Mouse (Mus musculus) myocyte (in vitro differentiated cells): ENCODE data around the gene Lap3. TPM values are rescaled to one million over a fixed set of nuclear protein-coding genes. Genes with fewer than 3 reads are reported as not detected.

Source experiments
- H3K27me3 ChIP-seq: one replicate; pipeline ENCODE4 v1.6.1; 2011; ENCODE audit not compliant: control insufficient read depth, insufficient read depth, insufficient read length
- H3K36me3 ChIP-seq: one replicate; pipeline ENCODE4 v1.6.1; 2011; ENCODE audit not compliant: control insufficient read depth, insufficient read depth
- H3K4me2 ChIP-seq: one replicate; pipeline ENCODE4 v1.6.1; 2011; ENCODE audit warnings: low read depth, control low read depth
- H3K4me3 ChIP-seq: one replicate; pipeline ENCODE4 v1.5.1; 2011; ENCODE audit warnings: mild to moderate bottlenecking, control low read depth, moderate library complexity
- H3K79me2 ChIP-seq: one replicate; pipeline ENCODE4 v1.6.1; 2011; ENCODE audit not compliant: control insufficient read depth, insufficient read depth
- H3ac ChIP-seq: one replicate; pipeline ENCODE4 v1.6.1; 2011; ENCODE audit not compliant: control insufficient read depth, insufficient read length
- CEBPB ChIP-seq: IDR thresholded peaks from 2 replicates; pipeline ENCODE4 v1.6.1; 2011; ENCODE audit warnings: mild to moderate bottlenecking, moderate library complexity; ENCODE audit not compliant: poor library complexity, insufficient read depth, severe bottlenecking
- E2F4 ChIP-seq: IDR thresholded peaks from one replicate; pipeline ENCODE4 v1.6.1; 2011; ENCODE audit warnings: mild to moderate bottlenecking, control low read depth, moderate library complexity; ENCODE audit not compliant: insufficient read depth
- MAX ChIP-seq: IDR thresholded peaks from one replicate; pipeline ENCODE4 v1.6.1; 2011; ENCODE audit warnings: low read depth, mild to moderate bottlenecking, control low read depth
- MYOD1 ChIP-seq, 3 experiments: IDR thresholded peaks; one replicate each; pipeline ENCODE4 v1.6.1; 2011; ENCODE audit warnings: control low read depth in 2 of 3, low read depth in 2 of 3, mild to moderate bottlenecking in 2 of 3, moderate library complexity in 1 of 3; ENCODE audit not compliant: insufficient read length in 2 of 3, control insufficient read depth in 1 of 3
- MYOG ChIP-seq, 3 experiments: IDR thresholded peaks; one replicate each; pipeline ENCODE4 v1.6.1; 2011; ENCODE audit warnings: control low read depth in 2 of 3, low read depth in 2 of 3, mild to moderate bottlenecking in 2 of 3; ENCODE audit not compliant: insufficient read length in 2 of 3, control insufficient read depth in 1 of 3, insufficient read depth in 1 of 3
- POLR2A ChIP-seq: IDR thresholded peaks from one replicate; pipeline ENCODE4 v1.6.1; 2011; ENCODE audit warnings: low read depth, mild to moderate bottlenecking, control low read depth, moderate library complexity; ENCODE audit not compliant: insufficient read length
- POLR2AphosphoS2 ChIP-seq: IDR thresholded peaks from one replicate; pipeline ENCODE4 v1.6.1; 2011; ENCODE audit warnings: low read depth, control low read depth; ENCODE audit not compliant: insufficient read length
- REST ChIP-seq: IDR thresholded peaks from one replicate; pipeline ENCODE4 v1.6.1; 2011; ENCODE audit warnings: mild to moderate bottlenecking, control low read depth, moderate library complexity; ENCODE audit not compliant: insufficient read depth, insufficient read length
- SRF ChIP-seq: IDR thresholded peaks from one replicate; pipeline ENCODE4 v1.6.1; 2011; ENCODE audit warnings: low read depth; ENCODE audit not compliant: control insufficient read depth, insufficient read length
- TCF12 ChIP-seq: IDR thresholded peaks from one replicate; pipeline ENCODE4 v1.6.1; 2011; ENCODE audit warnings: mild to moderate bottlenecking, control low read depth; ENCODE audit not compliant: poor library complexity, insufficient read depth, severe bottlenecking
- TCF3 ChIP-seq: IDR thresholded peaks from one replicate; pipeline ENCODE4 v1.6.1; 2011; ENCODE audit warnings: low read depth, control low read depth; ENCODE audit not compliant: insufficient read length
- USF1 ChIP-seq: IDR thresholded peaks from one replicate; pipeline ENCODE4 v1.6.1; 2011; ENCODE audit warnings: low read depth, mild to moderate bottlenecking, control low read depth, moderate library complexity
- polyA plus RNA-seq: library from polyadenylated mRNA; unstranded; fragments of >200 nt; fragmentation: generic; extraction: Trizol; gene quantifications from one replicate; pipeline ENCODE4 v1.2.1, GENCODE M21; 2012; ENCODE audit warnings: missing spikeins

The Lap3 gene
- polyA plus RNA-seq, 1 experiment, result 70.5 TPM

- H3K27me3 ChIP-seq, result no peaks in the 10 kb centered on the region
- H3K36me3 ChIP-seq, result peaks cover 9% of the 10 kb centered on the region
- no peak overlapping the region for H3ac ChIP-seq
- peaks cover 12% of the 10 kb centered on the region for H3K79me2 ChIP-seq
- TF ChIP-seq REST (no peak), POLR2A (no peak), TCF3 (no peak), USF1 (no peak), MYOD1 (IDR thresholded peaks at IDR 0.05; ENCODE audit: control insufficient read depth in 1 of 3, insufficient read length in 2 of 3, low read depth in 2 of 3) (no peak), POLR2AphosphoS2 (no peak), MYOG (IDR thresholded peaks at IDR 0.05; ENCODE audit: control insufficient read depth in 1 of 3, insufficient read depth in 1 of 3, insufficient read length in 2 of 3, low read depth in 2 of 3) (no peak), E2F4 (no peak), MAX (no peak), CEBPB (no peak), SRF (no peak), TCF12 (no peak)
- no peak overlapping the region for H3K4me2 ChIP-seq
- no peak overlapping the region for H3K4me3 ChIP-seq
These were observed 4.4 kb downstream of the Lap3 start for GRCm38 (mm10) chr5:45497564-45497963.

GRCm38 (mm10) chr5:45510071-45510470 lies 16.9 kb downstream of the Lap3 start:
- no peaks in the 10 kb centered on the region for H3K79me2 ChIP-seq
- H3K36me3 ChIP-seq, result peaks cover 57% of the 10 kb centered on the region
- no peak for TF ChIP-seq MAX
- no peak overlapping the region for H3ac ChIP-seq
- H3K27me3 ChIP-seq, result no peaks in the 10 kb centered on the region
- no peak overlapping the region for H3K4me3 ChIP-seq
- H3K4me2 ChIP-seq, result no peak overlapping the region

- peaks cover 46% of the 10 kb centered on the region for H3K36me3 ChIP-seq
- no peak overlapping the region for H3K4me3 ChIP-seq
- H3K79me2 ChIP-seq, result no peaks in the 10 kb centered on the region
- no peak overlapping the region for H3ac ChIP-seq
- TF ChIP-seq POLR2A (no peak), SRF (no peak), MYOG (IDR thresholded peaks at IDR 0.05; ENCODE audit: control insufficient read depth in 1 of 3, insufficient read depth in 1 of 3, insufficient read length in 2 of 3, low read depth in 2 of 3) (no peak), REST (no peak), TCF3 (no peak), CEBPB (no peak), USF1 (no peak), E2F4 (no peak), POLR2AphosphoS2 (no peak), MYOD1 (IDR thresholded peaks at IDR 0.05; ENCODE audit: control insufficient read depth in 1 of 3, insufficient read length in 2 of 3, low read depth in 2 of 3) (no peak), TCF12 (no peak), MAX (no peak)
- H3K27me3 ChIP-seq, result no peaks in the 10 kb centered on the region
- no peak overlapping the region for H3K4me2 ChIP-seq
These were observed 19.7 kb downstream of the Lap3 start for GRCm38 (mm10) chr5:45512908-45513307.

- H3K79me2 ChIP-seq, result no peaks in the 10 kb centered on the region
- no peak overlapping the region for H3K4me2 ChIP-seq
- TF ChIP-seq MYOG (IDR thresholded peaks at IDR 0.05; ENCODE audit: control insufficient read depth in 1 of 3, insufficient read depth in 1 of 3, insufficient read length in 2 of 3, low read depth in 2 of 3) (no peak), E2F4 (no peak), SRF (no peak), USF1 (no peak), MYOD1 (IDR thresholded peaks at IDR 0.05; ENCODE audit: control insufficient read depth in 1 of 3, insufficient read length in 2 of 3, low read depth in 2 of 3) (no peak), POLR2A (no peak), POLR2AphosphoS2 (no peak), CEBPB (no peak), REST (no peak)
- H3K4me3 ChIP-seq, result no peak overlapping the region
- H3K27me3 ChIP-seq, result no peaks in the 10 kb centered on the region
- H3ac ChIP-seq, result no peak overlapping the region
- H3K36me3 ChIP-seq, result peaks cover 45% of the 10 kb centered on the region
These were observed 20.3 kb downstream of the Lap3 start for GRCm38 (mm10) chr5:45513511-45513910.

GRCm38 (mm10) chr5:45514599-45514998 lies 21.4 kb downstream of the Lap3 start:
- no peak overlapping the region for H3ac ChIP-seq
- H3K79me2 ChIP-seq, result no peaks in the 10 kb centered on the region
- H3K36me3 ChIP-seq, result peaks cover 41% of the 10 kb centered on the region
- no peak overlapping the region for H3K4me2 ChIP-seq
- H3K4me3 ChIP-seq, result no peak overlapping the region
- no peaks in the 10 kb centered on the region for H3K27me3 ChIP-seq
- TF ChIP-seq MYOD1 (IDR thresholded peaks at IDR 0.05; ENCODE audit: control insufficient read depth in 1 of 3, insufficient read length in 2 of 3, low read depth in 2 of 3) (no peak), POLR2A (no peak), SRF (no peak), POLR2AphosphoS2 (no peak), TCF12 (no peak), REST (no peak), TCF3 (no peak), MAX (no peak), CEBPB (no peak), MYOG (IDR thresholded peaks at IDR 0.05; ENCODE audit: control insufficient read depth in 1 of 3, insufficient read depth in 1 of 3, insufficient read length in 2 of 3, low read depth in 2 of 3) (no peak), USF1 (no peak), E2F4 (no peak)
